Mouse (Mus musculus) neural tube, embryonic 11.5 days (tissue): Measurements from ENCODE around the gene Grb2. TPM values are rescaled to one million over a fixed set of nuclear protein-coding genes. Genes with fewer than 3 reads are reported as not detected.
A peak's percentile ranks its signal among the peaks of the same experiment; 100 is the strongest.

Source experiments
- ATAC-seq: fragments of 200-750 bp; cut with Nextera tagmentation; 2 replicates; pipeline ENCODE4 v1.8.0; 2017; ENCODE audit warnings: moderate number of reproducible peaks, mild to moderate bottlenecking, moderate TSS enrichment, moderate library complexity; ENCODE audit not compliant: insufficient read depth, low FRiP score, low TSS enrichment
- DNase-seq: peaks from one replicate; pipeline ENCODE4 v3.0.0-alpha.2; 2015; ENCODE audit warnings: low spot score
- H3K27ac ChIP-seq: fragments of 300-500 bp; sonication (generic); 2 replicates; pipeline ENCODE4 v1.5.1; 2014; ENCODE audit warnings: low read depth, mild to moderate bottlenecking, low read length
- H3K27me3 ChIP-seq: fragments of 300-500 bp; sonication (generic); 2 replicates; pipeline ENCODE4 v1.6.1; 2014; ENCODE audit warnings: mild to moderate bottlenecking, low read length, mixed read lengths; ENCODE audit not compliant: control insufficient read depth, insufficient read depth
- H3K36me3 ChIP-seq: fragments of 300-500 bp; sonication (generic); 2 replicates; pipeline ENCODE4 v1.6.1; 2014; ENCODE audit warnings: mild to moderate bottlenecking, low read length, moderate library complexity, mixed read lengths; ENCODE audit not compliant: control insufficient read depth, insufficient read depth
- H3K4me1 ChIP-seq: fragments of 300-500 bp; sonication (generic); 2 replicates; pipeline ENCODE4 v1.6.1; 2014; ENCODE audit warnings: low read length, mixed read lengths; ENCODE audit not compliant: control insufficient read depth, insufficient read depth
- H3K4me2 ChIP-seq: fragments of 300-500 bp; sonication (generic); 2 replicates; pipeline ENCODE4 v1.6.1; 2014; ENCODE audit warnings: low read depth, mild to moderate bottlenecking, moderate library complexity
- H3K4me3 ChIP-seq: fragments of 300-500 bp; sonication (generic); 2 replicates; pipeline ENCODE4 v1.5.1; 2014; ENCODE audit warnings: low read depth, low read length
- H3K9ac ChIP-seq: fragments of 300-500 bp; sonication (generic); 2 replicates; pipeline ENCODE4 v1.6.1; 2014; ENCODE audit warnings: mild to moderate bottlenecking, low read length
- H3K9me3 ChIP-seq: fragments of 300-500 bp; sonication (generic); 2 replicates; pipeline ENCODE4 v1.6.1; 2016; ENCODE audit warnings: low read length; ENCODE audit not compliant: control insufficient read depth
- WGBS: fragments of 180-500 bp; shearing (Covaris S2); extraction: QIAGEN DNeasy Blood & Tissue Kit; methylation state at CpG from one replicate; pipeline ENCODE4 v1.1.7; 2014; 5-methylcytosine and 5-hydroxymethylcytosine counted together
- polyA plus RNA-seq: library from polyadenylated mRNA; unstranded; fragments of >200 nt; fragmentation: Nextera tagmentation; extraction: Ambion mirVana; gene quantifications from 2 replicates; pipeline ENCODE4 v1.2.1, GENCODE M21; 2014

The Grb2 gene
- polyA plus RNA-seq, 1 experiment from 2014 or later = 86.7 TPM

- 85% methylated on average over 10 of the region's 10 CpGs for WGBS
- Histone ChIP-seq H3K27ac (no peak overlapping the region), H3K27me3 (no peaks in the 10 kb centered on the region), H3K4me1 (no peaks in the 10 kb centered on the region), H3K9ac (no peak overlapping the region), H3K4me3 (no peak overlapping the region), H3K36me3 (no peaks in the 10 kb centered on the region), H3K9me3 (no peaks in the 10 kb centered on the region), H3K4me2 (no peak overlapping the region)
- DNase-seq (no peak), ATAC-seq (no peak)
Measured at GRCm38 (mm10) chr11:115632862-115633261, 75.5 kb downstream of the Grb2 start.

- no peak overlapping the region for H3K4me3 ChIP-seq
- no peak overlapping the region for H3K9ac ChIP-seq
- ATAC-seq = no peak
- H3K4me1 ChIP-seq = 0 out of 2 replicates have a peak, but pooled peaks cover under 1% of the 10 kb centered on the region
- H3K27me3 ChIP-seq = no peaks in the 10 kb centered on the region
- 73% methylated on average over 7 of the region's 7 CpGs for WGBS
- no peaks in the 10 kb centered on the region for H3K9me3 ChIP-seq
- H3K27ac ChIP-seq = no peak overlapping the region
- no peaks in the 10 kb centered on the region for H3K36me3 ChIP-seq
- DNase-seq = no peak
- H3K4me2 ChIP-seq = no peak overlapping the region
Measured at GRCm38 (mm10) chr11:115632247-115632646, 76.2 kb downstream of the Grb2 start.

- Histone ChIP-seq H3K4me2 (no peak overlapping the region), H3K9me3 (no peaks in the 10 kb centered on the region), H3K4me1 (0 out of 2 replicates have a peak, but pooled peaks cover 2% of the 10 kb centered on the region), H3K27me3 (no peaks in the 10 kb centered on the region), H3K9ac (no peak overlapping the region), H3K27ac (no peak overlapping the region), H3K4me3 (no peak overlapping the region), H3K36me3 (no peaks in the 10 kb centered on the region)
- WGBS = 18% methylated on average over 3 of the region's 3 CpGs
- DNase-seq (no peak), ATAC-seq (no peak)
Measured at GRCm38 (mm10) chr11:115631505-115631890, 76.9 kb downstream of the Grb2 start.

GRCm38 (mm10) chr11:115630532-115631504 is 77.6 kb downstream of the Grb2 start:
- Histone ChIP-seq H3K9me3 (no peaks in the 10 kb centered on the region), H3K27ac (no peak overlapping the region), H3K4me3 (no peak overlapping the region), H3K4me2 (no peak overlapping the region), H3K27me3 (no peaks in the 10 kb centered on the region), H3K36me3 (no peaks in the 10 kb centered on the region), H3K4me1 (0 out of 2 replicates have a peak, but pooled peaks cover 2% of the 10 kb centered on the region), H3K9ac (no peak overlapping the region)
- 55% methylated on average over 16 of the region's 16 CpGs for WGBS
- no peak for DNase-seq
- ATAC-seq = no peak

GRCm38 (mm10) chr11:115629734-115630531 is 78.5 kb downstream of the Grb2 start:
- DNase-seq (no peak), ATAC-seq (no peak)
- H3K27ac ChIP-seq = no peak overlapping the region
- WGBS = 85% methylated on average over 13 of the region's 13 CpGs
- H3K4me2 ChIP-seq = no peak overlapping the region
- H3K9ac ChIP-seq = no peak overlapping the region
- H3K27me3 ChIP-seq = no peaks in the 10 kb centered on the region
- H3K9me3 ChIP-seq = no peaks in the 10 kb centered on the region
- H3K4me1 ChIP-seq = 0 out of 2 replicates have a peak, but pooled peaks cover 2% of the 10 kb centered on the region
- H3K36me3 ChIP-seq = no peaks in the 10 kb centered on the region
- no peak overlapping the region for H3K4me3 ChIP-seq

- peak overlapping the region; percentile 65 for H3K4me3 ChIP-seq
- 66% methylated on average over 11 of the region's 13 CpGs for WGBS
- DNase-seq (no peak), ATAC-seq (no peak)
- H3K27ac ChIP-seq = no peak overlapping the region
- 0 out of 2 replicates have a peak, but pooled peaks cover 2% of the 10 kb centered on the region for H3K4me1 ChIP-seq
- no peaks in the 10 kb centered on the region for H3K36me3 ChIP-seq
- H3K9ac ChIP-seq = no peak overlapping the region; the same call in 1 of the 2 replicates
- no peaks in the 10 kb centered on the region for H3K9me3 ChIP-seq
- no peaks in the 10 kb centered on the region for H3K27me3 ChIP-seq
- H3K4me2 ChIP-seq = peak overlapping the region; percentile 37
Measured at GRCm38 (mm10) chr11:115628465-115629101, 79.8 kb downstream of the Grb2 start.

GRCm38 (mm10) chr11:115627705-115628464 is 80.5 kb downstream of the Grb2 start, which contains the start of gene Slc25a19:
Slc25a19 (minus strand) TSS chr11:115628295.
- Histone ChIP-seq H3K4me3 (peak within 1 kb of the TSS; percentile 65), H3K9me3 (no peaks in the 10 kb centered on the region), H3K27ac (no peak within 1 kb of the TSS), H3K27me3 (no peaks in the 10 kb centered on the region), H3K4me1 (0 out of 2 replicates have a peak, but pooled peaks cover 2% of the 10 kb centered on the region), H3K36me3 (peaks cover 1% of the 10 kb centered on the region; the same call in 1 of the 2 replicates), H3K9ac (peak within 1 kb of the TSS; percentile 56), H3K4me2 (peak within 1 kb of the TSS; percentile 95)
- ATAC-seq (peak; percentile 100), DNase-seq (peak; percentile 98)
- under 1% methylated on average over 47 of the region's 47 CpGs for WGBS
